Mouse (Mus musculus): ENCODE measurements around the gene Caly.

- TF ChIP-seq CTCF (IDR thresholded peaks at IDR 0.05; ENCODE audit: insufficient read depth, low read length) (no peak), POLR2A (IDR thresholded peaks at IDR 0.05; ENCODE audit: borderline replicate concordance, extremely low read depth, low read depth, low read length) (peak; percentile 36; the same call in 1 of the 2 replicates)
Observed at GRCm38 (mm10) chr7:140125278-140126021, 43.1 kb upstream of the Caly start.

Data from lung, adult 2 months (tissue).